Mouse (Mus musculus) ES-Bruce4 (cell line): ENCODE data around the gene Bcl2l10. TPM values are rescaled to one million over a fixed set of nuclear protein-coding genes. Genes with fewer than 3 reads are reported as not detected.

ENCODE experiments used
- H3K27ac ChIP-seq: 2 replicates; pipeline ENCODE4 v1.5.1; 2012; ENCODE audit warnings: low read length, inconsistent platforms; ENCODE audit not compliant: insufficient read depth
- H3K27me3 ChIP-seq: 2 replicates; pipeline ENCODE4 v1.6.1; 2012; ENCODE audit warnings: mild to moderate bottlenecking, low read length, inconsistent platforms; ENCODE audit not compliant: control insufficient read depth, poor library complexity, insufficient read depth, severe bottlenecking
- H3K36me3 ChIP-seq: 2 replicates; pipeline ENCODE4 v1.6.1; 2012; ENCODE audit warnings: inconsistent platforms, mild to moderate bottlenecking, low read length, moderate library complexity; ENCODE audit not compliant: control insufficient read depth, poor library complexity, insufficient read depth, severe bottlenecking
- H3K4me1 ChIP-seq: one replicate; pipeline ENCODE4 v1.8.1; 2011; ENCODE audit warnings: low read length; ENCODE audit not compliant: control insufficient read depth, insufficient read depth
- H3K4me3 ChIP-seq: 2 replicates; pipeline ENCODE4 v1.5.1; 2011; ENCODE audit warnings: low read depth, mild to moderate bottlenecking, low read length
- H3K9ac ChIP-seq: 2 replicates; pipeline ENCODE4 v1.6.1; 2012; ENCODE audit warnings: low read depth, mild to moderate bottlenecking, inconsistent platforms; ENCODE audit not compliant: poor library complexity, severe bottlenecking
- H3K9me3 ChIP-seq: replicated peaks from 2 replicates; pipeline ENCODE4 v1.6.1; 2012; ENCODE audit warnings: mild to moderate bottlenecking, low read length, inconsistent platforms; ENCODE audit not compliant: control insufficient read depth, poor library complexity, insufficient read depth, severe bottlenecking
- CTCF ChIP-seq: IDR thresholded peaks from one replicate; pipeline ENCODE4 v1.8.1; 2011; ENCODE audit warnings: low read depth, low read length
- EP300 ChIP-seq: IDR thresholded peaks from 2 replicates; pipeline ENCODE4 v1.6.1; 2011; ENCODE audit warnings: low read depth, low read length; ENCODE audit not compliant: insufficient read depth
- POLR2A ChIP-seq: IDR thresholded peaks from one replicate; pipeline ENCODE4 v1.8.1; 2011; ENCODE audit warnings: low read length; ENCODE audit not compliant: insufficient read depth
- polyA plus RNA-seq: library from polyadenylated mRNA; stranded (reverse); fragments of >200 nt; gene quantifications from 2 replicates; pipeline ENCODE4 v1.2.4, GENCODE M21; 2011; ENCODE audit warnings: low read depth; ENCODE audit not compliant: missing spikeins, insufficient read depth, insufficient read length

The Bcl2l10 gene
- polyA plus RNA-seq, 1 experiment, result not detected

GRCm38 (mm10) chr9:75315238-75315637 is 32.3 kb upstream of the Bcl2l10 start:
- Histone ChIP-seq H3K4me3 (no peak overlapping the region), H3K27ac (no peak overlapping the region), H3K9me3 (no peaks in the 10 kb centered on the region), H3K36me3 (no peaks in the 10 kb centered on the region), H3K27me3 (no peaks in the 10 kb centered on the region), H3K4me1 (peaks cover 4% of the 10 kb centered on the region), H3K9ac (peak overlapping the region; percentile 42)
- TF ChIP-seq EP300, result no peak
- TF ChIP-seq POLR2A, result no peak
- TF ChIP-seq CTCF, result no peak

GRCm38 (mm10) chr9:75316771-75317170 is 30.8 kb upstream of the Bcl2l10 start:
- Histone ChIP-seq H3K4me1 (peaks cover 4% of the 10 kb centered on the region), H3K4me3 (no peak overlapping the region), H3K27ac (no peak overlapping the region), H3K9me3 (no peaks in the 10 kb centered on the region), H3K36me3 (no peaks in the 10 kb centered on the region), H3K27me3 (no peaks in the 10 kb centered on the region), H3K9ac (no peak overlapping the region)
- TF ChIP-seq EP300 (no peak), CTCF (no peak)

- no peak overlapping the region for H3K27ac ChIP-seq
- no peaks in the 10 kb centered on the region for H3K9me3 ChIP-seq
- TF ChIP-seq CTCF, result no peak
- no peak for TF ChIP-seq EP300
- no peak for TF ChIP-seq POLR2A
- no peaks in the 10 kb centered on the region for H3K36me3 ChIP-seq
- no peak overlapping the region for H3K9ac ChIP-seq
- peaks cover 4% of the 10 kb centered on the region for H3K4me1 ChIP-seq
- H3K4me3 ChIP-seq, result no peak overlapping the region
- no peaks in the 10 kb centered on the region for H3K27me3 ChIP-seq
Observed at GRCm38 (mm10) chr9:75318196-75318595, 29.4 kb upstream of the Bcl2l10 start.

GRCm38 (mm10) chr9:75319365-75319764 is 28.2 kb upstream of the Bcl2l10 start:
- peaks cover 4% of the 10 kb centered on the region for H3K4me1 ChIP-seq
- no peak overlapping the region for H3K27ac ChIP-seq
- no peaks in the 10 kb centered on the region for H3K9me3 ChIP-seq
- H3K27me3 ChIP-seq, result no peaks in the 10 kb centered on the region
- no peak for TF ChIP-seq CTCF
- H3K36me3 ChIP-seq, result no peaks in the 10 kb centered on the region
- no peak overlapping the region for H3K9ac ChIP-seq
- no peak overlapping the region for H3K4me3 ChIP-seq

- Histone ChIP-seq H3K27ac (no peak overlapping the region), H3K4me1 (peaks cover 4% of the 10 kb centered on the region), H3K9ac (no peak overlapping the region), H3K36me3 (no peaks in the 10 kb centered on the region), H3K4me3 (no peak overlapping the region), H3K9me3 (no peaks in the 10 kb centered on the region), H3K27me3 (no peaks in the 10 kb centered on the region)
- TF ChIP-seq EP300 (no peak), CTCF (no peak)
Observed at GRCm38 (mm10) chr9:75322099-75322885, 25.3 kb upstream of the Bcl2l10 start.

GRCm38 (mm10) chr9:75328047-75328446 is 19.5 kb upstream of the Bcl2l10 start:
- no peak overlapping the region for H3K9ac ChIP-seq
- no peak overlapping the region for H3K27ac ChIP-seq
- H3K27me3 ChIP-seq, result no peaks in the 10 kb centered on the region
- no peaks in the 10 kb centered on the region for H3K4me1 ChIP-seq
- TF ChIP-seq POLR2A (no peak), CTCF (no peak), EP300 (no peak)
- H3K4me3 ChIP-seq, result no peak overlapping the region
- H3K36me3 ChIP-seq, result no peaks in the 10 kb centered on the region
- H3K9me3 ChIP-seq, result no peaks in the 10 kb centered on the region
